ENCODE assay signal across 33 mouse cellular contexts in the genomic region with DNA sequence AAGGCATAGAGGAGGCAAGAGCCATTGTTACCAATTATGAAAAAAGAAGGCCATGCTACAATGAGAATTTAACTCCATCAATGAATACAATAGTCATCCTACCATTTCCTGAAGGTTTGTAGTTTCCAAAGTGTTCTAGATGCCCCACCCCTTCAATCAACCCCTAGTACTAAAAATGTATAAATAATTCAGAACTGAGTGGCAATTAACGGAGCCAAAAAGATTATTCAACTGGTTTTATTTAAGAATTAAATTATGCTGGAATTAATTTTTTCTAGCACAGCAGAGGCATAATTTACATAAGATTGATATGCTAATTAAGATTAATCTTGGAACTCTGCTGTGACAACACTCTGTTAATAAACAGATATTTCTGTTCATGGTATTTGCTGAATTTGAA. TPM values are rescaled to one million over a fixed set of nuclear protein-coding genes. Genes with fewer than 3 reads are reported as not detected.
DNase-seq lines count a peak whose midpoint lies in the region; ATAC-seq lines count a peak whose summit lies in the region.
"Had no signal": no experiment of that assay in that cellular context is flagged by ENCODE, and none has a peak within 500 bp of the region (broad histone marks: within the 10 kb centered on the region; RNA-seq: fewer than 3 reads in every experiment).

No protein-coding gene starts in this region.

- H3K4me2 ChIP-seq in forebrain, embryonic 14.5 days (ENCODE audit: low read length), result no peak overlapping the region
- no peak overlapping the region for H3K4me2 ChIP-seq in forebrain, embryonic 11.5 days (ENCODE audit: low read depth, low read length, severe bottlenecking)
- no peak overlapping the region for H3K4me2 ChIP-seq in midbrain, embryonic 14.5 days (ENCODE audit: low read length)
- H3K4me2 ChIP-seq in midbrain, embryonic 11.5 days, result no peak overlapping the region
- no peak overlapping the region for H3K4me2 ChIP-seq in forebrain, embryonic 16.5 days (ENCODE audit: low read length)
- H3K4me2 ChIP-seq: embryonic facial prominence, embryonic 13.5 days; heart, embryonic 12.5 days; heart, embryonic 15.5 days; hindbrain, embryonic 13.5 days; intestine, embryonic 15.5 days had no signal

- no peaks in the 10 kb centered on the region for H3K27me3 ChIP-seq in forebrain, embryonic 14.5 days (replicated peaks; ENCODE audit: control insufficient read depth, insufficient read depth, low read length)
- no peaks in the 10 kb centered on the region for H3K27me3 ChIP-seq in forebrain, embryonic 11.5 days (ENCODE audit: control insufficient read depth, insufficient read depth, low read length)
- no peaks in the 10 kb centered on the region for H3K27me3 ChIP-seq in midbrain, embryonic 14.5 days (ENCODE audit: control insufficient read depth, insufficient read depth, low read length)
- no peaks in the 10 kb centered on the region for H3K27me3 ChIP-seq in midbrain, embryonic 11.5 days (ENCODE audit: control insufficient read depth, insufficient read depth, low read length)
- H3K27me3 ChIP-seq in forebrain, embryonic 16.5 days (replicated peaks; ENCODE audit: control insufficient read depth, insufficient read depth, low read length), result no peaks in the 10 kb centered on the region
- H3K27me3 ChIP-seq: CH12.LX; embryonic facial prominence, embryonic 13.5 days; heart, embryonic 12.5 days; heart, embryonic 15.5 days; hindbrain, embryonic 13.5 days; intestine, embryonic 15.5 days had no signal

- no peak for ATAC-seq in forebrain, embryonic 14.5 days
- ATAC-seq in forebrain, embryonic 11.5 days (replicated peaks; ENCODE audit: low FRiP score), result no peak
- no peak for ATAC-seq in midbrain, embryonic 14.5 days (ENCODE audit: low FRiP score, low TSS enrichment)
- ATAC-seq in midbrain, embryonic 11.5 days (ENCODE audit: low FRiP score), result no peak
- ATAC-seq in forebrain, embryonic 16.5 days, result peak; percentile 73
- ATAC-seq: hindbrain, embryonic 16.5 days; intestine, embryonic 15.5 days; Patski had no signal

- H3K36me3 ChIP-seq in forebrain, embryonic 14.5 days (ENCODE audit: control insufficient read depth, insufficient read depth, low read length), result no peaks in the 10 kb centered on the region
- no peaks in the 10 kb centered on the region for H3K36me3 ChIP-seq in forebrain, embryonic 11.5 days (ENCODE audit: control insufficient read depth, insufficient read depth, low read length)
- H3K36me3 ChIP-seq in midbrain, embryonic 14.5 days (ENCODE audit: control insufficient read depth, insufficient read depth, low read length), result no peaks in the 10 kb centered on the region
- no peaks in the 10 kb centered on the region for H3K36me3 ChIP-seq in midbrain, embryonic 11.5 days (ENCODE audit: control insufficient read depth, insufficient read depth, low read length)
- no peaks in the 10 kb centered on the region for H3K36me3 ChIP-seq in forebrain, embryonic 16.5 days (ENCODE audit: control insufficient read depth, insufficient read depth)
- H3K36me3 ChIP-seq: embryonic facial prominence, embryonic 10.5 days; embryonic facial prominence, embryonic 13.5 days; G1E; heart, embryonic 12.5 days; heart, embryonic 15.5 days; hindbrain, embryonic 10.5 days; hindbrain, embryonic 13.5 days; intestine, embryonic 15.5 days had no signal

- no peaks in the 10 kb centered on the region; the same call in 1 of the 2 replicates for H3K4me1 ChIP-seq in forebrain, embryonic 14.5 days (ENCODE audit: control insufficient read depth, insufficient read depth, low read length)
- no peaks in the 10 kb centered on the region for H3K4me1 ChIP-seq in forebrain, embryonic 11.5 days (replicated peaks; ENCODE audit: control insufficient read depth, insufficient read depth, low read length)
- H3K4me1 ChIP-seq in midbrain, embryonic 14.5 days (ENCODE audit: control insufficient read depth, insufficient read depth, low read length), result no peaks in the 10 kb centered on the region
- H3K4me1 ChIP-seq in midbrain, embryonic 11.5 days (ENCODE audit: control insufficient read depth, insufficient read depth, low read length), result no peaks in the 10 kb centered on the region
- H3K4me1 ChIP-seq in forebrain, embryonic 16.5 days (replicated peaks; ENCODE audit: control insufficient read depth, insufficient read depth, low read length), result peaks cover 6% of the 10 kb centered on the region; the same call in 1 of the 2 replicates

- peak; percentile 58 for DNase-seq in forebrain, embryonic 14.5 days (ENCODE audit: low spot score)
- no peak for DNase-seq in forebrain, embryonic 11.5 days (ENCODE audit: low spot score)
- DNase-seq in midbrain, embryonic 14.5 days, result peak; percentile 30
- no peak for DNase-seq in midbrain, embryonic 11.5 days (ENCODE audit: low spot score, missing footprints)
- DNase-seq in heart, adult 18-20 months, result no peak
- DNase-seq in right cerebral cortex, postnatal 10 days (ENCODE audit: low spot score in 2 of 2), result no peak
- DNase-seq: adrenal gland, postnatal 10 days; adrenal gland, postnatal 36 days; B cell, adult 2 months; cerebellum, adult 11 months; cerebellum, adult 2 months; cerebellum, adult 9-11 months; cerebellum, postnatal 25 days; embryo, embryonic 11 days; gastrocnemius, adult 2 months; gastrocnemius, postnatal 14 days; heart, adult 11 months; heart, postnatal 10 days; heart, postnatal 36 days had no signal

- H3K27ac ChIP-seq in forebrain, embryonic 14.5 days (ENCODE audit: low read depth, low read length), result no peak overlapping the region
- no peak overlapping the region for H3K27ac ChIP-seq in forebrain, embryonic 11.5 days (ENCODE audit: low read depth, low read length)
- no peak overlapping the region for H3K27ac ChIP-seq in midbrain, embryonic 14.5 days (replicated peaks; ENCODE audit: low read depth, low read length)
- no peak overlapping the region for H3K27ac ChIP-seq in midbrain, embryonic 11.5 days (ENCODE audit: low read depth, low read length)
- H3K27ac ChIP-seq in forebrain, embryonic 16.5 days (ENCODE audit: low read length), result no peak overlapping the region
- H3K27ac ChIP-seq: embryonic facial prominence, embryonic 10.5 days; embryonic facial prominence, embryonic 13.5 days; gastrocnemius, adult 2 months; heart, embryonic 15.5 days; hindbrain, embryonic 10.5 days; hindbrain, embryonic 13.5 days; intestine, embryonic 15.5 days had no signal

- no peak overlapping the region for H3K9ac ChIP-seq in forebrain, embryonic 14.5 days (ENCODE audit: low read length)
- no peak overlapping the region for H3K9ac ChIP-seq in forebrain, embryonic 11.5 days (ENCODE audit: low read length)
- H3K9ac ChIP-seq in midbrain, embryonic 14.5 days (replicated peaks; ENCODE audit: low read length), result no peak overlapping the region
- H3K9ac ChIP-seq in midbrain, embryonic 11.5 days (ENCODE audit: low read length), result no peak overlapping the region
- H3K9ac ChIP-seq in forebrain, embryonic 16.5 days (replicated peaks; ENCODE audit: low read depth, low read length), result no peak overlapping the region
- H3K9ac ChIP-seq: embryonic facial prominence, embryonic 13.5 days; heart, embryonic 12.5 days; heart, embryonic 15.5 days; hindbrain, embryonic 13.5 days; intestine, embryonic 15.5 days had no signal

- 57% methylated on average over 1 of the region's 1 CpGs for WGBS in forebrain, embryonic 14.5 days
- WGBS in forebrain, embryonic 11.5 days, result 92% methylated on average over 1 of the region's 1 CpGs
- 44% methylated on average over 1 of the region's 1 CpGs for WGBS in midbrain, embryonic 14.5 days
- WGBS in midbrain, embryonic 11.5 days, result 94% methylated on average over 1 of the region's 1 CpGs
- WGBS in forebrain, embryonic 16.5 days, result 48% methylated on average over 1 of the region's 1 CpGs

- H3K4me3 ChIP-seq in forebrain, embryonic 14.5 days (ENCODE audit: low read depth, low read length), result no peak overlapping the region
- H3K4me3 ChIP-seq in forebrain, embryonic 11.5 days (ENCODE audit: low read depth, low read length), result no peak overlapping the region
- H3K4me3 ChIP-seq in midbrain, embryonic 14.5 days (replicated peaks; ENCODE audit: low read depth, low read length), result no peak overlapping the region
- no peak overlapping the region for H3K4me3 ChIP-seq in midbrain, embryonic 11.5 days (ENCODE audit: low read depth, low read length)
- no peak overlapping the region for H3K4me3 ChIP-seq in forebrain, embryonic 16.5 days (replicated peaks; ENCODE audit: low read length)
- H3K4me3 ChIP-seq: embryonic facial prominence, embryonic 10.5 days; embryonic facial prominence, embryonic 13.5 days; erythroblast, embryonic 14.5 days; gastrocnemius, adult 2 months; heart, embryonic 12.5 days; heart, embryonic 15.5 days; hindbrain, embryonic 10.5 days; hindbrain, embryonic 13.5 days; intestine, embryonic 15.5 days had no signal

- no peaks in the 10 kb centered on the region for H3K9me3 ChIP-seq in forebrain, embryonic 14.5 days (replicated peaks; ENCODE audit: control insufficient read depth, low read length)
- no peaks in the 10 kb centered on the region for H3K9me3 ChIP-seq in forebrain, embryonic 11.5 days (ENCODE audit: control insufficient read depth, low read length)
- no peaks in the 10 kb centered on the region for H3K9me3 ChIP-seq in midbrain, embryonic 14.5 days (ENCODE audit: control insufficient read depth, low read length)
- H3K9me3 ChIP-seq in midbrain, embryonic 11.5 days (ENCODE audit: control insufficient read depth, low read length), result no peaks in the 10 kb centered on the region
- H3K9me3 ChIP-seq in forebrain, embryonic 16.5 days (ENCODE audit: control insufficient read depth, low read length), result no peaks in the 10 kb centered on the region
- H3K9me3 ChIP-seq: embryonic facial prominence, embryonic 10.5 days; embryonic facial prominence, embryonic 13.5 days; G1E; heart, embryonic 12.5 days; heart, embryonic 15.5 days; hindbrain, embryonic 10.5 days; hindbrain, embryonic 13.5 days; intestine, embryonic 15.5 days had no signal

RNA-seq across cellular contexts. Expression of a gene that starts 34.9 kb away (rescaled TPM):
- polyA plus RNA-seq in forebrain, embryonic 14.5 days (2014; fragmentation: Nextera tagmentation; extraction: Ambion mirVana), result 1.4 and 1.5 TPM in 2 replicates
- 0.49 and 0.59 TPM in 2 replicates for polyA plus RNA-seq in forebrain, embryonic 11.5 days (2014; fragmentation: Nextera tagmentation; extraction: Ambion mirVana)
- polyA plus RNA-seq in midbrain, embryonic 14.5 days (2014; fragmentation: Nextera tagmentation; extraction: Ambion mirVana), result 1.1 and 1.6 TPM in 2 replicates
- polyA plus RNA-seq in midbrain, embryonic 11.5 days (2014; fragmentation: Nextera tagmentation; extraction: Ambion mirVana), result 0.25 and 0.50 TPM in 2 replicates
- polyA plus RNA-seq in forebrain, embryonic 16.5 days (2015; fragmentation: Nextera tagmentation; extraction: Ambion mirVana), result 0.91 and 1.4 TPM in 2 replicates
- total RNA-seq in heart, adult 18-20 months (2021), result under 1 TPM in 1 of 2 experiments, not detected in 1; 0.18 TPM
- total RNA-seq: adrenal gland, adult 18-20 months; adrenal gland, postnatal 36 days; gastrocnemius, adult 2 months; gastrocnemius, postnatal 14 days; heart, postnatal 10 days; heart, postnatal 36 days had no signal
- polyA plus RNA-seq: erythroblast, embryonic 14.5 days; G1E; heart, embryonic 12.5 days; Patski had no signal

Comparison
In these comparisons a context has a peak if more than half of its experiments do, and no peak if none do; other contexts are left out.
1. DNase-seq: peak in forebrain, embryonic 14.5 days (single experiment) and midbrain, embryonic 14.5 days (single experiment); none in forebrain, embryonic 11.5 days (single experiment), midbrain, embryonic 11.5 days (single experiment), heart, adult 18-20 months (0 of 2) and right cerebral cortex, postnatal 10 days (0 of 2).